Mouse (Mus musculus): ENCODE data around the gene Narf. TPM values are rescaled to one million over a fixed set of nuclear protein-coding genes. Genes with fewer than 3 reads are reported as not detected.

Narf gene
- total RNA-seq, 2 experiments from 2014 or later, result 106 to 133 TPM

DNA sequence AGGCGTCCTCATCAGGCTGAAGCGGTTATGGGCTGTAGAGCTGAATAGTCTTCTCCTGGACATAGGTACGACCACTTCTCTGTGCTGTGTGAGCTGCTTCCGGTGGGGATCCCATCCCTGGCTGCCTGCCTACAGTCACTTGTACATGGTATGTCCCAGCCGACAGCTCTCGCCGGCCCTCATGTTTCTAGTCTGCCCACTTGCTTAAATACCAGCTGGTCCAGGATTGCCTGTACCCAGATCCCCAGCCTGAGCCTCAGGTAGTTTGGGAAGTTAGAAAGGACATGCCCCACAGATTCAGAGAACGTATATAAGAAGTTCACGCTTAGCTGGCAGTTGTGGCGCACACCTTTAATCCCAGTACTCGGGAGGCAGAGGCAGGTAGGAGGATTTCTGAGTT, 17.3 kb upstream of the Narf start:
- TF ChIP-seq CTCF (IDR thresholded peaks at IDR 0.05), result no peak
- intact Hi-C loops (cut with DNase I), result no loop called here
- Histone ChIP-seq H3K4me3 (no peak overlapping the region), H3K27ac (no peak overlapping the region)
- no peak for DNase-seq

DNA sequence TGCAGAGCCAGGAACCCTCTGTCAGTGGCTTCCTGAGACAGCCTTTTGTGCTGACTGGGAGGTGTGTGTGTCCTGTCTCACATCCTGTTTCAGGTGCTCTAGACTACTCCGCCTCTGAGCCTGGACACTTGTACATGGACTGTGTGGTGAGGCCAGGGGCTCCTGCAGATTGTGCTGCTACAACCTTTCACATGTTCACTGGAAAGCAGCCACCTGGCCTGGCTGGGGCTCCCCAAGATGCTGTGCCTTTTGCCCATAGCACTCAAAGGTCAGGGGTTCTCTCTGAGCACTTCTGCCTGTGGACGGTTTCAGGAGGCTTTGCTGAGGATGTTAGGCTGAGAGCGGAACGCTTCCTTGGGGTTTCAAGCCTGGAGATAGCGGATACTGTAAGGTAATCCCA, 16.3 kb upstream of the Narf start:
- no peak for DNase-seq
- no peak overlapping the region for H3K27ac ChIP-seq
- intact Hi-C loops (cut with DNase I), result no loop called here
- no peak for TF ChIP-seq CTCF (IDR thresholded peaks at IDR 0.05)
- H3K4me3 ChIP-seq, result no peak overlapping the region

DNA sequence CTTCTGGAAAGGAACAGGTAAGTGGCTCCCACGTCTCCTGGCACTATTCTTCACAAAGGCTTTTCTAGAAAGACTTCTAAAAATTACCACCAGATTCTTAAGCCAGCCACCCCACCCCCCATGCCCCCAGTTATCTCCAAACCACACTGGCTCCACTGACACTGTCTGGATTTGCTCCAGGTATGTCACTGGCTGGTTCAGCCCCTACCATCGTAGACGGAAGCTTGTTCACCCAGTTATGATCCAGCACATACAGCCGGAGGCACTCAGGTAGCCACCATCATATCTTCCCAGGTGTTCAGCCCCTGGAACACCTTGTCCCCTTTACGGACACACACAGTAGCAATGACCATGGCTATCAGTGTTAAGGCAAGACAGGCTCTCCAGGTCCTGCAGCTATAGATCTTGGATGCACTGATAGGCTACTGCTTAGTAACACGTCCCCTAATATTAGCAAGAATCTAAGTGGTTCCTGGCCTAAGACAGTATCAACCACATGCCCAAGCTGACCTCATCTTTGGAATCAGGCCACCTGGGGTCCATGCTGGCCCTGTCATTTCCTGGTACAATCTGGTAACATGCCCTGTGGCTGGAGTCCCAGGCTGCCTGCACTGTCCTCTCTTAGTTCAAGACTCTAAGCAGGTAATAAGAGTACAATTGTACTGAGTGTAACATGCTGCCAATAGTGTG, 15.6 kb upstream of the Narf start:
- no peak overlapping the region for H3K27ac ChIP-seq
- intact Hi-C loops (cut with DNase I), result no loop called here
- TF ChIP-seq CTCF (IDR thresholded peaks at IDR 0.05), result no peak

DNA sequence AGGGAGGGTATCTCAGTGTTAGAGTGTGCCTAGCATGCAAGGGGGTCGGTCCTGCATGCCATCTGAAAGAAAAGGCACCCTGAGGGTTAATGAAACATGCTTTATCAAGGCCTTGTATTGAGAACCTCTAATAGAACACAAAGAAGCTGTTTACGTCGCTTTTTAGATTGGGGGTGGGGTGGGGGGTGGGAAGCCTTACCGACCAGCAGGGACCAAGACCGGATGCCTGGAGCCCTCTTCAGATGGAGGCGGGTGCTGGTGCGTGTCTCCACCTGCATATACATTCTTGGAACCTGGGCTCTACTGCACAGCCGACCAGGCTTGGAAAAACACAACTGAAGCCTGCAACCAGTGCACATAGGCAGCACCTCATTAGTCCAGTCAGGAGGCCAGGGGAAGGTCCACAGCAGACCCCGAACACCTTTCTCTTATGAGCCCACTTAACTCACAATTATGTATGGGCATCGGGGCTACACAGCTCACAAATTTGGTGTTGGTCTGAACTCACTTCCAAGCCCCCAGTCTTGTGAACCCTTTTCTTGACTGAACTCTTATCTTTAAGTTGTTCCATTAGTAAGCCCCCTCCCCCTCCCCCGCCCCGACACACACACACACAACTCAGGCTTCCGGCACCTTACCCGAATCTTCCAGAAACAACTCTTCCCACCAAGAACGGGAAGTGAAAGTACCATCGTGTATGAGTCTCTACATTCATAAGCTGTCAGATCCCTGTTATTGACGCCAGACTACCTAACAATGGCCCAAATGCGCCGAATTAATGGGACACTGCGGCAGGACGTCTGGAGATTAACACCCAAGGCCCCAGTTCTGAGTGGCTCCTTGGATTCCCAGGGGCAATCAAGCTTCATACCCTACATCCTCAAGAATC, 8.7 kb upstream of the Narf start:
- no peak for DNase-seq
- Histone ChIP-seq H3K27ac (peak overlapping the region; percentile 93), H3K4me3 (peak overlapping the region; percentile 73)
- no peak for TF ChIP-seq CTCF (IDR thresholded peaks at IDR 0.05)
- intact Hi-C loops (cut with DNase I), result no loop called here

More for the DNA sequence above, 15.6 kb upstream of the Narf start:
- H3K4me3 ChIP-seq, result no peak overlapping the region
- no peak for DNase-seq

DNA sequence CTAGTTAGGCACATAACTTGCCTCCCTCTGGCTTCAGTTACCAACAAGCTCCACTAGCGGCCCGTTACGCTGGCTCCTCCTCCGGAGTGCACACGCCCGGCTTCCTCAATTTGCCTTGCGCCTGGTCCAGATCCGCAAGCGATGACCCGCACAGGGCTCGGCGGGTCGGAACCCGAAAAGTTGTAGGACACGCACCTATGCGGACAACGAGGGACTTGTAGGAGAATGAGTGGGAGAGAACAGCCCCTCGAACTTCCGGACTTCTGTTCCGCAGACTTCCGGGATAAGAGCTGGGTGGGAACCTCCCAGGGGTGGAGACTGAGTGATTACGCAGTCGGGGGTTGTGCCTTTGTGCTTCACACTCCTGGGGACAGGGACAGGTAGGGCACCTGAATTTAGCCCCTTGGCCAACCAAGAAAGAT, 8.0 kb upstream of the Narf start, which contains the start of gene Cybc1:
Cybc1 (minus strand) TSS at position 305 of the 422 bp plus-strand sequence.
- Histone ChIP-seq H3K27ac (peak within 1 kb of the TSS; percentile 93), H3K4me3 (peak within 1 kb of the TSS; percentile 73)
- DNase-seq, result peak; percentile 75
- intact Hi-C loops (cut with DNase I), result no loop called here
- peak; percentile 26; the same call in 1 of the 2 replicates for TF ChIP-seq CTCF (IDR thresholded peaks at IDR 0.05)

DNA sequence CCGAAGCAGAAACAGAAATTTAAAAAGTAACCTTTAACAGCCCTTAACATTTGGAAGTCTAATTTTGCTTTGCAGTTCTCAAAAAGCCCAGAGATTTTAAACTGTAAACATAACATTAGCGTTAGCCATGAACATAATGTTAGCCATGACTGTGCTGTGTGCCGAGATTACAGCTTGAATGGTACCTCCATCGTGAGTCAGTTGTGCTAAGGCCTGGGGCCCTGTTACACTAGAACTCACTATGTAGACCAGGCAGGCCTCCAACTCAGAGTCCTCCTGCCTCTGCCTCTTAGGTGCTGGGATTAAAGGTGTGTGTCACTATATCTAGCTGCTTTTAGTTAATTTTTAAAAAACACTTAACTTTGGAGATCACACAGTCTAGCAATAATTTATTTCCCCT, 5.9 kb upstream of the Narf start:
- no peak for DNase-seq
- peak overlapping the region; percentile 28; the same call in 1 of the 2 replicates for H3K27ac ChIP-seq
- H3K4me3 ChIP-seq, result no peak overlapping the region
- intact Hi-C loops (cut with DNase I), result no loop called here
- no peak for TF ChIP-seq CTCF (IDR thresholded peaks at IDR 0.05)

DNA sequence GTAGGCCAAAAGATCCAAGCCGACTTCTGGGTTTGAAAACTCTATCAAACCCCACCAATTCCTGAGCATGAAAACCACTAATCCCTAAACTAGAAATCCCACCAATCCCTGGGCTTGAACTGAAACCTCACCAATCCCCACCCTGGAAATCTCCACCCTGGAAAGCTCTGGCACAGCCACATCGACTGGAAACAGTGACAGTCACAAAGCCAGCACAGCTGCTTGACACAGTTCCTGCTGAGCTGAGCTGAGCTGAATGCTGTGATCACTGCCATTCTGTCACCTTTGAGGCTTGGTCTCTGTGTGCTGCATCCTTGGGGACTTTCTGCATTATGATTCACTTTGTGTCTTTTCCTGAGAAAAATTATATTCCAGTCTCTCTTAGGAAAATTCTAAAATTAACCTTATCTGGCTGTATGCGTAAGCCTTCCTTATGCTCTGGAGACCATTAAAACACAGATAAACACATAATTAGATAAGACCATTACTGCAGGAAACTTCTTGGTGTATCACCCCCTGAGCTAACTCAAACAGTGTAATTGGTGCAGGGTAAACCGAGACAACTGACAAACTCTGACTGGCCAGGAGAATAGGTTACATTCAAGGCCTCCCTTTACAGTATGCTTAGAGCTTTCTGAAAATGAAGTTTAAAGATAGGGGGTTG, 5.3 kb upstream of the Narf start:
- DNase-seq, result peak; percentile 36
- Histone ChIP-seq H3K27ac (no peak overlapping the region), H3K4me3 (no peak overlapping the region)
- intact Hi-C loops (cut with DNase I), result no loop called here
- no peak for TF ChIP-seq CTCF (IDR thresholded peaks at IDR 0.05)

DNA sequence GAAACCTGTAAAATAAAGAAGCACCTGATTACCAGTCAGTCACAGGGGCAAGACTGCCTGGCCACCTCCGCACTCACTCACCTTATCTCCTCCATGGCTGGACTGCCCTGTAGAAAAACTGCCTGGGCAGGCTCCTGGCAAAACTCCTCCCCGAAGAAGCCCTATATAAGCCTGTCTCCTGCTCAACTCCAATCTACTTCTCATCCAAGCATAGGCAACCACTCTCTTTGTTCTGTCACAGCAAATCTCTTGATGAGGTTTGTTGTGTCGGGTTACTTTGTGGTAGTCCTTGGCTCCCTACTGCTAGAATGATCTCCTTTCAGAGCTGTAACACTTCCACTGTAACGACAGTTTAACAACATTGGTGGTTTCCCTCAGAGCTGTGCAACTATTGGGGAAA, 4.3 kb upstream of the Narf start:
- Histone ChIP-seq H3K4me3 (no peak overlapping the region), H3K27ac (no peak overlapping the region)
- DNase-seq, result no peak
- TF ChIP-seq CTCF (IDR thresholded peaks at IDR 0.05), result no peak
- intact Hi-C loops (cut with DNase I), result no loop called here

DNA sequence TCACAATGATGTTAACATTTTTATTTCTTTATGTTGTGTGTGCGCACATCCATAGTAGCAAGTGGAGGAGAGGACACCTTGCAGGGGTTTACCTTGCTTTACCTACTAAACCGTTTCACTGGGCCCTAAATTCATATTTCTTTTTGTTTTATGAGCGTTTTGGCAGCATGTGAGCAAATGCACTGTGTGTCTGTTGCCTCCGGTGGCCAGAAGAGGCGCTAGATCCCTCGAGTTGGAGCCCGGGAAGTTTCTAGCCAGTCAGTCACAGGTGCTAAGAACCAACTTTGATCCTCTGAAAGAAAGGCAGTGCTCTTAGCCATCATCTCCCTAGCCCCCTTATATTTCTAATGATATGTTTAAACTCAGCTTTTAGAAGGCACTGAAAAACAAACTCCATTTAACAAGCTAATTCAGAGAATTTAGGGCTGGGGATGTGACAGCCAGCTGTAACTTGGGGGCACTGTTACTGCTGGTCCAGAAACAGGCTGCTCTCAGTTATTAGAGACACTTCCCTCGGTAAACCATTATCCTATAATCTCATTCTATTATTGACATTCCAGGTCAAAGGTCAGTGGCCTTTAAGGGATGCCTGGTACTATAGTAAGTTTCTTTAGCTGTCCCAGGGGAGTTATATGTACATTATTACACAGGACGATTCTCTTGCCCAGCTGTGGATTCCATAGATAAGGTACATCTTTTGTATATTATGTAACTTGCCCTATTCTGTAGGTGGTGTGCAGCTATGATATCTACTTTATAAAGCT, 1.4 kb upstream of the Narf start:
- intact Hi-C loops (cut with DNase I), result loop anchor here (5.0 kb wide), 1 partner anchor 117 kb away; the partner anchor contains the start of gene Wdr45b
- peak overlapping the region; percentile 86 for H3K4me3 ChIP-seq

DNA sequence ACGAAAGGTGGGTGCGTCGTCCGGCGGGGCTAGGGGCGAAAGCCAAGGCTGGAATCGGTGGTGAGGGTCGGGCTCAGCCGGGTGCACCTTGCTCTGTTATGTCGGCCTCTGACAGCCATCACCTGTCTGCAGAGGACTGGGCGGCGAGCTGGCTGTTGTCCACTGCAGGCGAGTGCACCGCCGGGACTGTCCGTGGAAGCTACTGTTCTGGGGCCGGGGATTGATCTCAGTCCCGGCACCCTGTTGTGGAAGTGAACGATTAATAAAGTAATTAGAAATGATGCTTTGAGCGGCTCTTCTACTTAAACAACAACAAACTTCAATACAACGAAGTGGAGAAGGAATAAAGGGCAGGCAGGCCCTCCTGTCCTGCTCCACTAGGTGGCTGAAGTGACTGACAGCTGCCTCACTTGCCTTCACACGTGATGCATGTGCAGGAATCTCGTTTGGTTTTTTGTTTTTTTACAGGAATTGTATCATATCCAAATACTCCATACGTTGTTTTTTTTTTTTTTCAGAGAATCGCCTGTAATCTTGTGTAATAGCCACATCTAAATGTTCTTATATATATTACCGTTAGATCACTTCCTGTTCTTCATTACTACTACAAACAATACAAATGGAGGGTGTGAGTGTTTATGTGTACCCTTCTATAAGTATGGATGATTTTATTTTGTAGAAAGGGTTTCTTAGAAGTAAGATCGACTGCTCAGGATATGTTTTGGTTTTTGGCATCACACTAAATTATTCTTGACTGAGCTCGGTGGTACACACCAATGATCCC, 484 bp downstream of the Narf start:
- DNase-seq, result no peak
- TF ChIP-seq CTCF (IDR thresholded peaks at IDR 0.05), result peak; percentile 53
- intact Hi-C loops (cut with DNase I), result loop anchor here (1.0 to 5.0 kb wide), 2 partner anchors 22 to 115 kb away; partner anchors contain the start of genes Foxk2 and Wdr45b
- Histone ChIP-seq H3K4me3 (peak overlapping the region; percentile 86), H3K27ac (peak overlapping the region; percentile 100)

More for the DNA sequence above, 1.4 kb upstream of the Narf start:
- H3K27ac ChIP-seq, result peak overlapping the region; percentile 100
- peak; percentile 35 for DNase-seq
- TF ChIP-seq CTCF (IDR thresholded peaks at IDR 0.05), result peak; percentile 58

DNA sequence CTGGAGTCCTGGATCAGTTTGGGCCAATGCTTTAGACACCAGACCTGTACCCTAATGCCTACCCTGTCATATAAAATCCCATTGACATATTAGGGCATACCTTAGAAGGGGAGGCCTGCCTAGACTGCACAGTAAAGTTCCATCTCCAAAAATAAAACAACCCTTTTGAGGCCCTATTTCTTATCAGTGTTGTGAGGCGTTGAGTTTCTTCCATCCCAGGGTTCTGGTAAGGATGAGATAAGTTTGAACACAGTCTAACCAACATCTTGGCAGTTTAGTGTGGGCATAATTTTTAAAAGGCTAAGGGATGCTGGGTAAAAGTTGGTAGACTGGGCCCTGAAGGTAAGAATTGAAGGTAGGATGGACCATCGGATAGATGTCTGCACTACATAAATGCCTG, 2.6 kb downstream of the Narf start:
- H3K4me3 ChIP-seq, result no peak overlapping the region
- intact Hi-C loops (cut with DNase I), result loop anchor here (5.0 kb wide), 1 partner anchor 113 kb away; the partner anchor contains the start of gene Wdr45b
- no peak for TF ChIP-seq CTCF (IDR thresholded peaks at IDR 0.05)
- peak overlapping the region; percentile 16; the same call in 1 of the 2 replicates for H3K27ac ChIP-seq
- DNase-seq, result no peak
